Mouse (Mus musculus) intestine, embryonic 15.5 days (tissue): Measurements from ENCODE around the gene Zkscan17. TPM values are rescaled to one million over a fixed set of nuclear protein-coding genes. Genes with fewer than 3 reads are reported as not detected.

ENCODE experiments used
- ATAC-seq: fragments of 200-750 bp; cut with Nextera tagmentation; 2 replicates; pipeline ENCODE4 v1.8.0; 2017; ENCODE audit warnings: moderate TSS enrichment, moderate library complexity
- H3K27ac ChIP-seq: fragments of 300-500 bp; sonication (generic); 2 replicates; pipeline ENCODE4 v1.5.1; 2015; ENCODE audit warnings: mild to moderate bottlenecking, inconsistent platforms
- H3K27me3 ChIP-seq: fragments of 300-500 bp; sonication (generic); replicated peaks from 2 replicates; pipeline ENCODE4 v1.6.1; 2015; ENCODE audit warnings: inconsistent platforms
- H3K36me3 ChIP-seq: fragments of 300-500 bp; sonication (generic); 2 replicates; pipeline ENCODE4 v1.6.1; 2015; ENCODE audit warnings: inconsistent platforms
- H3K4me1 ChIP-seq: fragments of 300-500 bp; sonication (generic); replicated peaks from 2 replicates; pipeline ENCODE4 v1.6.1; 2015; ENCODE audit warnings: inconsistent platforms
- H3K4me2 ChIP-seq: fragments of 300-500 bp; sonication (generic); replicated peaks from 2 replicates; pipeline ENCODE4 v1.6.1; 2015; ENCODE audit warnings: mild to moderate bottlenecking, inconsistent platforms
- H3K4me3 ChIP-seq: fragments of 300-500 bp; sonication (generic); replicated peaks from 2 replicates; pipeline ENCODE4 v1.5.1; 2015; ENCODE audit warnings: inconsistent platforms
- H3K9ac ChIP-seq: fragments of 300-500 bp; sonication (generic); 2 replicates; pipeline ENCODE4 v1.6.1; 2015; ENCODE audit warnings: inconsistent platforms
- H3K9me3 ChIP-seq: fragments of 300-500 bp; sonication (generic); 2 replicates; pipeline ENCODE4 v1.6.1; 2016; ENCODE audit warnings: inconsistent platforms
- WGBS: fragments of 180-500 bp; shearing (Covaris S2); methylation state at CpG from one replicate; pipeline ENCODE4 v1.1.7; 2015; 5-methylcytosine and 5-hydroxymethylcytosine counted together
- polyA plus RNA-seq: library from polyadenylated mRNA; unstranded; fragments of >200 nt; fragmentation: Nextera tagmentation; extraction: Ambion mirVana; gene quantifications from 2 replicates; pipeline ENCODE4 v1.2.1, GENCODE M21; 2015

The Zkscan17 gene
- polyA plus RNA-seq, 1 experiment from 2014 or later = 16.4 TPM

DNA sequence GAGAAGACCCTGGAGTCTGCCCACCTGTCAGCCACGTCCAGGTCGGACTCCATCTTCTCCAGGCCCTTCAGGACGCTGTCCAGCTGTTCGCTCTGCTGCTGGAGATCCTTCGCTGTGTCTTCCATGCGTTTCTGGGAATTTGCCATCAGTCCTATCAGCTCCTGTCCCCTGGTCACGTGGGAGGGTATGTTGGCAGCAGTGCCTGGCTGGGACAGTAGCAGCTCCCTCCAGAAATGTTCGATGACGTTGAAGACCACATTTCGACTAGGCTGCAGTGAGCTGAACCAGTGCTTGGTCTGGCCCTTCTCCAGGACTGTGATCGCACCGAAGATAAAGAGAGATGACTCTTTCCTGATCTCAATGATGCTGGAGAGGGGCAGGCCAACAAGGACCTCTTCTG, 88.6 kb downstream of the Zkscan17 start:
- Histone ChIP-seq H3K4me1 (no peaks in the 10 kb centered on the region), H3K36me3 (peaks cover 5% of the 10 kb centered on the region), H3K9me3 (no peaks in the 10 kb centered on the region), H3K4me3 (no peak overlapping the region), H3K27ac (no peak overlapping the region), H3K27me3 (no peaks in the 10 kb centered on the region), H3K9ac (no peak overlapping the region), H3K4me2 (no peak overlapping the region)
- 92% methylated on average over 12 of the region's 12 CpGs for WGBS
- ATAC-seq = no peak

Other genes with a start within 250 kb of the Zkscan17 start
- not detected in 2 replicates for gene Wnt3a, start 236.0 kb downstream of the Zkscan17 start, polyA plus RNA-seq
- gene Wnt9a, start 219.8 kb downstream of the Zkscan17 start, polyA plus RNA-seq = 3.4 and 4.2 TPM in 2 replicates
- not detected in 2 replicates for gene Prss38, start 151.1 kb downstream of the Zkscan17 start, polyA plus RNA-seq
- gene Jmjd4, start 76.7 kb downstream of the Zkscan17 start, polyA plus RNA-seq = 9.3 and 9.4 TPM in 2 replicates
- gene Snap47, start 75.6 kb downstream of the Zkscan17 start, polyA plus RNA-seq = 78.1 and 82.9 TPM in 2 replicates
- gene Zfp867, start 54.3 kb downstream of the Zkscan17 start, polyA plus RNA-seq = 4.7 and 5.3 TPM in 2 replicates
- 0.35 and 0.36 TPM in 2 replicates for gene Nlrp3, start 14.8 kb upstream of the Zkscan17 start, polyA plus RNA-seq
- gene Olfr222, start 49.5 kb upstream of the Zkscan17 start, polyA plus RNA-seq = not detected in 2 replicates
- gene Olfr223, start 66.5 kb upstream of the Zkscan17 start, polyA plus RNA-seq = not detected in 2 replicates
- gene Mprip, start 134.6 kb upstream of the Zkscan17 start, polyA plus RNA-seq = 54.9 and 56.2 TPM in 2 replicates